Mouse (Mus musculus) cortical plate, adult 2 months (tissue): ENCODE results near the gene Homer2.

Source experiments
- CTCF ChIP-seq: fragments of 200-500 bp; IDR thresholded peaks from 2 replicates; pipeline ENCODE4 v1.5.1; 2011; ENCODE audit warnings: mild to moderate bottlenecking, control low read depth, low read length; ENCODE audit not compliant: insufficient read depth; ENCODE audit errors: extremely low read depth
- POLR2A ChIP-seq: fragments of 200-500 bp; IDR thresholded peaks from 2 replicates; pipeline ENCODE4 v1.6.1; 2011; ENCODE audit warnings: mild to moderate bottlenecking, low read length, control low read depth; ENCODE audit not compliant: insufficient read depth; ENCODE audit errors: extremely low read depth

DNA sequence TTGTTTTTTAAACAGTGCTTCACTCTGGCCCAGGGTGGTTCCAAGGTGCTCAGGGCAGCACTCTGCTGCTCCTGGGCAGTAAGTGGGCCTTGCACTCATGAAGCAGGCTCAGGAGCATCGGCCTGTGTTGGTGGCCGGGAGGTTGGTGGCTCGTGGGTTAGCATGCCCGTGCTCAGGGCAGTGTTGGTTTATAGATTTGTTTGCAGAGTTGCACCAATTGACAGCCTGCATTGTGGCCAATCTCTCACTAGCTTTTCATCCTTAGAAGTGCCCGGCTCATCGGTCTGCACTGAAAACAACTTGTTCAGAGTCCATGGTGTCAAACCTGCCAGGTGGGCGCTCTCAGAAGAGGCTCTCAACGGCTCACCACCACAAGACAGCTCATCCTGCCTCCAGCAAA is 113.9 kb downstream of the Homer2 start:
- no peak for TF ChIP-seq CTCF
- no peak for TF ChIP-seq POLR2A
